Mouse (Mus musculus) CH12.LX (cell line): ENCODE results near the gene Las1l. TPM values are rescaled to one million over a fixed set of nuclear protein-coding genes. Genes with fewer than 3 reads are reported as not detected.

Experiments used
- DNase-seq: peaks from one replicate; pipeline ENCODE4 v3.0.0-alpha.2; 2013; ENCODE audit errors: extremely low read depth
- H3K27ac ChIP-seq: 2 replicates; pipeline ENCODE4 v1.5.1; 2012; ENCODE audit warnings: low read depth, mild to moderate bottlenecking, control low read depth, moderate library complexity; ENCODE audit not compliant: insufficient read depth
- H3K27me3 ChIP-seq: replicated peaks from 2 replicates; pipeline ENCODE3; 2012; ENCODE audit warnings: inconsistent platforms
- H3K36me3 ChIP-seq, 2 experiments: replicated peaks in 1 of 2; 2 replicates each; pipeline versions ENCODE3 to v1.6.1; 2012; ENCODE audit warnings: inconsistent platforms in 1 of 2, low read length in 1 of 2, mild to moderate bottlenecking in 1 of 2, mixed read lengths in 1 of 2, moderate library complexity in 1 of 2; ENCODE audit not compliant: control insufficient read depth in 1 of 2, insufficient read depth in 1 of 2
- H3K4me1 ChIP-seq, 2 experiments: 2 replicates each; pipeline ENCODE4 v1.6.1; 2012; ENCODE audit warnings: inconsistent platforms in 1 of 2, moderate library complexity in 1 of 2; ENCODE audit not compliant: insufficient read depth in 2 of 2, control insufficient read depth in 1 of 2
- H3K4me2 ChIP-seq: 2 replicates; pipeline ENCODE4 v1.6.1; 2012; ENCODE audit warnings: low read depth, mild to moderate bottlenecking, control low read depth; ENCODE audit not compliant: poor library complexity, insufficient read depth, severe bottlenecking
- H3K4me3 ChIP-seq, 3 experiments: fragments of 150-350 bp in 1 of 3; sonication (generic) in 1 of 3; replicated peaks in 1 of 3; 2 replicates each; pipeline versions ENCODE3 to v1.5.1; 2011 to 2012; ENCODE audit warnings: low read depth in 2 of 3, low read length in 2 of 3, mild to moderate bottlenecking in 2 of 3, moderate library complexity in 2 of 3, control low read depth in 1 of 3, improper control_type of control experiment in 1 of 3, inconsistent platforms in 1 of 3, mixed read lengths in 1 of 3; ENCODE audit not compliant: poor library complexity in 1 of 3
- H3K79me2 ChIP-seq: replicated peaks from 2 replicates; pipeline ENCODE4 v1.6.1; 2012; ENCODE audit warnings: mild to moderate bottlenecking, moderate library complexity; ENCODE audit not compliant: control insufficient read depth, poor library complexity, insufficient read depth, severe bottlenecking; ENCODE audit errors: extremely low read depth
- H3K9ac ChIP-seq: 2 replicates; pipeline ENCODE4 v1.6.1; 2012; ENCODE audit warnings: low read depth, mild to moderate bottlenecking, control low read depth, moderate library complexity; ENCODE audit not compliant: insufficient read depth
- H3K9me3 ChIP-seq: replicated peaks from 2 replicates; pipeline ENCODE3; 2012; ENCODE audit warnings: low read length, inconsistent platforms, mixed read lengths
- CHD2 ChIP-seq: IDR thresholded peaks from 2 replicates; pipeline ENCODE4 v1.6.1; 2011; ENCODE audit warnings: low read length, improper control_type of control experiment
- CTCF ChIP-seq, 2 experiments: IDR thresholded peaks in 1 of 2; conservative IDR thresholded peaks in 1 of 2; 2 replicates each; pipeline ENCODE4 v1.5.1; 2011 to 2012; ENCODE audit warnings: low read depth in 2 of 2, low read length in 2 of 2, improper control_type of control experiment in 1 of 2, inconsistent platforms in 1 of 2, mild to moderate bottlenecking in 1 of 2, moderate library complexity in 1 of 2
- ELF1 ChIP-seq: IDR thresholded peaks from 2 replicates; pipeline ENCODE4 v1.6.1; 2014; ENCODE audit warnings: low read depth, mild to moderate bottlenecking, inconsistent platforms, low read length, improper control_type of control experiment
- EP300 ChIP-seq: IDR thresholded peaks from 2 replicates; pipeline ENCODE4 v1.6.1; 2011; ENCODE audit warnings: low read length, improper control_type of control experiment
- ETS1 ChIP-seq: conservative IDR thresholded peaks from 2 replicates; pipeline ENCODE4 v1.6.1; 2012; ENCODE audit warnings: low read depth, mild to moderate bottlenecking, inconsistent platforms, low read length, improper control_type of control experiment, moderate library complexity
- GABPA ChIP-seq: IDR thresholded peaks from 2 replicates; pipeline ENCODE4 v1.6.1; 2012; ENCODE audit warnings: low read depth, low read length, improper control_type of control experiment, inconsistent platforms; ENCODE audit not compliant: insufficient replicate concordance
- IRF4 ChIP-seq: IDR thresholded peaks from 2 replicates; pipeline ENCODE4 v1.6.1; 2014; ENCODE audit warnings: low read depth, mild to moderate bottlenecking, inconsistent platforms, low read length, improper control_type of control experiment
- MAFK ChIP-seq: IDR thresholded peaks from 2 replicates; pipeline ENCODE4 v1.6.1; 2011; ENCODE audit warnings: low read length, improper control_type of control experiment; ENCODE audit not compliant: insufficient replicate concordance
- MAX ChIP-seq: IDR thresholded peaks from 2 replicates; pipeline ENCODE4 v1.6.1; 2011; ENCODE audit warnings: low read length, improper control_type of control experiment
- MAZ ChIP-seq: IDR thresholded peaks from 2 replicates; pipeline ENCODE4 v1.6.1; 2012; ENCODE audit warnings: low read depth, mild to moderate bottlenecking, inconsistent platforms, low read length, improper control_type of control experiment, moderate library complexity
- MXI1 ChIP-seq: IDR thresholded peaks from 2 replicates; pipeline ENCODE4 v1.6.1; 2011; ENCODE audit warnings: mild to moderate bottlenecking, low read depth, low read length, improper control_type of control experiment
- NELFE ChIP-seq: IDR thresholded peaks from 2 replicates; pipeline ENCODE4 v1.6.1; 2011; ENCODE audit warnings: low read depth, low read length, improper control_type of control experiment
- RCOR1 ChIP-seq: conservative IDR thresholded peaks from 2 replicates; pipeline ENCODE4 v1.6.1; 2012; ENCODE audit warnings: low read depth, mild to moderate bottlenecking, inconsistent platforms, low read length, improper control_type of control experiment
- SIN3A ChIP-seq: IDR thresholded peaks from 2 replicates; pipeline ENCODE4 v1.6.1; 2012; ENCODE audit warnings: low read length, improper control_type of control experiment, inconsistent platforms
- SMC3 ChIP-seq: IDR thresholded peaks from 2 replicates; pipeline ENCODE4 v1.6.1; 2011; ENCODE audit warnings: low read depth, low read length, improper control_type of control experiment
- TBP ChIP-seq: conservative IDR thresholded peaks from 2 replicates; pipeline ENCODE4 v1.6.1; 2011; ENCODE audit warnings: low read depth, low read length, improper control_type of control experiment
- USF1 ChIP-seq: IDR thresholded peaks from 2 replicates; pipeline ENCODE4 v1.6.1; 2014; ENCODE audit warnings: low read depth, mild to moderate bottlenecking, inconsistent platforms, low read length, improper control_type of control experiment
- ZC3H11A ChIP-seq: IDR thresholded peaks from 2 replicates; pipeline ENCODE4 v1.6.1; 2012; ENCODE audit warnings: low read depth, mild to moderate bottlenecking, inconsistent platforms, low read length, improper control_type of control experiment
- ZNF384 ChIP-seq: IDR thresholded peaks from 2 replicates; pipeline ENCODE4 v1.6.1; 2012; ENCODE audit warnings: low read depth, low read length, improper control_type of control experiment, inconsistent platforms
- dilution Hi-C: fragments of 300-500 bp; cut with MboI; formaldehyde crosslinking; loops from 2 replicates; pipeline ENCODE4 v1.14.3; 2020; ENCODE audit warnings: low sequenced_read_pairs; ENCODE audit not compliant: extremely low pct_unique_long_range_greater_than_20kb, extremely low pct_ligation_motif_present
- in situ Hi-C: fragments of 300-500 bp; cut with MboI; formaldehyde crosslinking; loops from 3 replicates; pipeline ENCODE4 v1.14.3; 2019; ENCODE audit warnings: low sequenced_read_pairs, low pct_ligation_motif_present, low pct_unique_long_range_greater_than_20kb, mixed read lengths
- polyA plus RNA-seq: library from polyadenylated mRNA; unstranded; fragments of >175 nt; gene quantifications from 2 replicates; pipeline ENCODE4 v1.2.1, GENCODE M21; 2012; ENCODE audit warnings: low read depth; ENCODE audit not compliant: insufficient read length
- total RNA-seq, 2 experiments: library from RNA; depleted of rRNA; stranded (reverse); fragments of 300-350 nt in 1 of 2; fragments of >200 nt in 1 of 2; gene quantifications; 2 replicates each; pipeline ENCODE4 v1.2.3; 2012 to 2014

Gene Las1l
- total and polyA plus RNA-seq, 3 experiments, result 31.9 to 108 (median 33.1) TPM

- no peaks in the 10 kb centered on the region for H3K9me3 ChIP-seq
- H3K36me3 ChIP-seq, result no peaks in the 10 kb centered on the region
- no peaks in the 10 kb centered on the region for H3K27me3 ChIP-seq
- peak; percentile 14 for DNase-seq
- no peak overlapping the region for H3K27ac ChIP-seq
- no peak overlapping the region for H3K4me2 ChIP-seq
- H3K4me1 ChIP-seq, result peaks cover 2 to 8% of the 10 kb centered on the region in 2 experiments; a peak in 3 of 4 replicates
- H3K4me3 ChIP-seq, result no peak overlapping the region
- H3K79me2 ChIP-seq, result no peaks in the 10 kb centered on the region; the same call in 1 of the 2 replicates
- in situ Hi-C loops, result loop anchor here (25.0 kb wide), 1 partner anchor 519 kb away; no protein-coding TSS in a partner anchor
- TF ChIP-seq MAZ (no peak), GABPA (no peak), SIN3A (no peak)
- dilution Hi-C loops, result no loop called here
- no peak overlapping the region for H3K9ac ChIP-seq
These were observed 36.4 kb upstream of the Las1l start for GRCm38 (mm10) chrX:95993206-95993605.

- H3K36me3 ChIP-seq, result no peaks in the 10 kb centered on the region
- no peak overlapping the region for H3K9ac ChIP-seq
- H3K9me3 ChIP-seq, result no peaks in the 10 kb centered on the region
- dilution Hi-C loops, result no loop called here
- no peak for DNase-seq
- no peak overlapping the region for H3K27ac ChIP-seq
- H3K27me3 ChIP-seq, result no peaks in the 10 kb centered on the region
- in situ Hi-C loops, result no loop called here
- TF ChIP-seq MAFK (no peak), ELF1 (no peak), MAX (no peak), MXI1 (no peak), ZC3H11A (no peak), IRF4 (no peak), ETS1 (no peak), EP300 (no peak), TBP (no peak)
- H3K4me2 ChIP-seq, result no peak overlapping the region
- no peak overlapping the region for H3K4me3 ChIP-seq
- H3K4me1 ChIP-seq, result peaks cover 0 to 28% of the 10 kb centered on the region in 2 experiments; a peak in 2 of 4 replicates
- no peaks in the 10 kb centered on the region for H3K79me2 ChIP-seq
These were observed 13.2 kb upstream of the Las1l start for GRCm38 (mm10) chrX:95969936-95970335.

- TF ChIP-seq CHD2 (no peak), CTCF (conservative IDR thresholded peaks at IDR 0.05 in 1 of 2, IDR thresholded peaks at IDR 0.05 in 1 of 2; ENCODE audit: low read depth in 2 of 2, low read length in 2 of 2) (no peak), NELFE (no peak), SMC3 (no peak), EP300 (no peak), USF1 (no peak), ZNF384 (no peak), ETS1 (no peak), RCOR1 (no peak)
- TF ChIP-seq, all 38 proteins: peak for 0
- DNase-seq, result no peak
- Histone ChIP-seq H3K4me2 (peak overlapping the region; percentile 63), H3K9me3 (no peaks in the 10 kb centered on the region), H3K79me2 (no peaks in the 10 kb centered on the region), H3K4me3 (no peak overlapping the region), H3K27me3 (no peaks in the 10 kb centered on the region), H3K27ac (no peak overlapping the region), H3K36me3 (no peaks in the 10 kb centered on the region), H3K9ac (peak overlapping the region; percentile 51; the same call in 1 of the 2 replicates), H3K4me1 (peaks cover 0 to 29% of the 10 kb centered on the region in 2 experiments; a peak in 2 of 4 replicates)
- in situ Hi-C loops (no loop called here), dilution Hi-C loops (no loop called here)
These were observed 12.4 kb upstream of the Las1l start for GRCm38 (mm10) chrX:95969116-95969515.
